Mouse (Mus musculus) stomach, embryonic 16.5 days (tissue): ENCODE results near the gene Polh. TPM values are rescaled to one million over a fixed set of nuclear protein-coding genes. Genes with fewer than 3 reads are reported as not detected.

Experiments used
- ATAC-seq: fragments of 200-750 bp; cut with Nextera tagmentation; 2 replicates; pipeline ENCODE4 v1.8.0; 2017; ENCODE audit warnings: moderate number of reproducible peaks, moderate TSS enrichment; ENCODE audit not compliant: insufficient read depth, low FRiP score
- H3K27ac ChIP-seq: fragments of 300-500 bp; sonication (generic); 2 replicates; pipeline ENCODE4 v1.5.1; 2014; ENCODE audit warnings: low read length
- H3K27me3 ChIP-seq: fragments of 300-500 bp; sonication (generic); 2 replicates; pipeline ENCODE4 v1.6.1; 2014; ENCODE audit warnings: low read length, control low read depth, mixed read lengths; ENCODE audit not compliant: control insufficient read depth, insufficient read depth
- H3K36me3 ChIP-seq: fragments of 300-500 bp; sonication (generic); 2 replicates; pipeline ENCODE4 v1.6.1; 2014; ENCODE audit warnings: low read length; ENCODE audit not compliant: control insufficient read depth, insufficient read depth
- H3K4me1 ChIP-seq: fragments of 300-500 bp; sonication (generic); 2 replicates; pipeline ENCODE4 v1.6.1; 2014; ENCODE audit warnings: low read length, control low read depth, mixed read lengths; ENCODE audit not compliant: control insufficient read depth, insufficient read depth
- H3K4me2 ChIP-seq: fragments of 300-500 bp; sonication (generic); 2 replicates; pipeline ENCODE4 v1.6.1; 2014; ENCODE audit warnings: low read depth, low read length, mixed read lengths
- H3K4me3 ChIP-seq: fragments of 300-500 bp; sonication (generic); replicated peaks from 2 replicates; pipeline ENCODE4 v1.5.1; 2014; ENCODE audit warnings: mild to moderate bottlenecking, low read length
- H3K9ac ChIP-seq: fragments of 300-500 bp; sonication (generic); 2 replicates; pipeline ENCODE4 v1.6.1; 2014; ENCODE audit warnings: low read length
- H3K9me3 ChIP-seq: fragments of 300-500 bp; sonication (generic); replicated peaks from 2 replicates; pipeline ENCODE4 v1.6.1; 2016; ENCODE audit warnings: low read length, control low read depth; ENCODE audit not compliant: control insufficient read depth
- WGBS: fragments of 180-500 bp; shearing (Covaris S2); extraction: QIAGEN DNeasy Blood & Tissue Kit; methylation state at CpG from one replicate; pipeline ENCODE4 v1.1.7; 2014; 5-methylcytosine and 5-hydroxymethylcytosine counted together
- polyA plus RNA-seq: library from polyadenylated mRNA; unstranded; fragments of >200 nt; fragmentation: Nextera tagmentation; extraction: Ambion mirVana; gene quantifications from 2 replicates; pipeline ENCODE4 v1.2.1, GENCODE M21; 2015

Gene Polh
- polyA plus RNA-seq, 1 experiment from 2014 or later, result 14.9 TPM

DNA sequence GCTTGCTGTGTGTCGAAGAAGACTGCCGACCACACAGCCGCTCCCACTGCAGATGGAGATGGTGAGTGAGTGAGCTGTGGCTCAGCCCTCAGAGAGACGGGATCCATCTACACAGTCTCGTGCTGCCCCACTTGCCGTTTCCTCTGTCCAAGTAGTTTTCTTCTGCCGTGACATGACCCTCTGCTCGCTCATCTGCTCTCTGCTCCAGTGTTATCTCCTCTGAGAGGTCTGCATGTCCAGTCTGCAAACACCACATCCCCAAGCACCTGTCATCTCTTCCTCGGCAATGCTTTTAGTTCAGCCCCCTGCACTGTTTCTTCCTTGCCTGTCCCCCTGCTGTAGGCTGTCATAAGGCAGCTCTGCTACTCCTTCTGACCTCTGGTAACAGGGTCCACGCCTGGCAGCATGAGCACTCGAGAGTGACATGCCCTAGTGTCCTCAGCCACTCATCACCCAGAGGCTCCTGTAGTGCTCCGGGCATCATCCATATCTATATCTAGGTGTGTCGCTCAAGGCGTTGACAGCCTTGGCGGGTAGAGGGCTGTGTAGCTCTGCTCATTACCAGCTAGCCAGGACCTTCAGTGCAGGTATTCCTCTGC lies 37.2 kb upstream of the Polh start:
- 91% methylated on average over 15 of the region's 15 CpGs for WGBS
- H3K4me2 ChIP-seq, result no peak overlapping the region
- no peaks in the 10 kb centered on the region for H3K9me3 ChIP-seq
- no peaks in the 10 kb centered on the region for H3K27me3 ChIP-seq
- no peaks in the 10 kb centered on the region for H3K4me1 ChIP-seq
- no peak overlapping the region for H3K4me3 ChIP-seq
- H3K27ac ChIP-seq, result no peak overlapping the region
- no peak overlapping the region for H3K9ac ChIP-seq
- no peak for ATAC-seq
- H3K36me3 ChIP-seq, result peaks cover 29% of the 10 kb centered on the region

DNA sequence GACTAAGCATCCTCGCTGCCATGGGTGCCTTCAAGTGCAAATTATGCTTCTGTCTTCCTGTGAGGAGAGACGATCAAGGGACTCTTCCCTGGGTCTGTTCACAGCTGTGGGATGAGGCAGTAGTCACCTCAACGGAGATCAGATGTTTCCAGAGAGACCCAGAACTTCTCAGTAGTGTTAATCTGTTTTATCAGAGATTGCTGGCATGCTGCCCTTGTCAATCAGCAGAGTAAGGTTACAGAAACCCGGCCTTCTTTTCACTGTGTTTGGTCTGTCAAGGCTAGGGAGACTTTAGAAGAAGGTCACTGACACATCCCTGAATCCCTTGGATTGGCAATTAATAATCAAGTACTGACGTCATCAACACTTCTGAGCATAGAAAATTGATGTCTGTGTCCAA lies 35.0 kb upstream of the Polh start:
- H3K27ac ChIP-seq, result no peak overlapping the region
- no peaks in the 10 kb centered on the region for H3K4me1 ChIP-seq
- no peak for ATAC-seq
- no peak overlapping the region for H3K4me2 ChIP-seq
- no peaks in the 10 kb centered on the region for H3K27me3 ChIP-seq
- peaks cover 15% of the 10 kb centered on the region for H3K36me3 ChIP-seq
- H3K4me3 ChIP-seq, result no peak overlapping the region
- H3K9me3 ChIP-seq, result no peaks in the 10 kb centered on the region
- WGBS, result 79% methylated on average over 5 of the region's 5 CpGs
- no peak overlapping the region for H3K9ac ChIP-seq

DNA sequence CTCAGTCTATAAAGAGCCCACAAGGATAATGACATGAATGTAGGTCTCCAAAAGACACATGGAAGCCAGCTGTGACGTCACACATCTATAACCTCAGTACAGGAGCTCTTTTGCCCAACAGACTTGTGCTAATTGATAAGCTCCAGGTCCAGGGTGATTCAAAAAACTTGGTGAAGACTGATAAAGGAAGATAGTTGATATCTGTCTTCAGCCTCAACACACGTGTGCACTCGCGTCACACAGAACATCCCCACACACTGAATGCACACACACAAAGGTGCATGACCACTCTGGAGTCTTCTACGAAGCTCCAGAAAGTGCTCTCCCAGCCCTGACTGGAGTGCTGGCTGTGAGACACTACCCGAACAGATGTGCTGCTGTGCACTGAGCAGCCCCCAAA lies 34.6 kb upstream of the Polh start:
- Histone ChIP-seq H3K4me2 (no peak overlapping the region), H3K4me1 (no peaks in the 10 kb centered on the region), H3K27ac (no peak overlapping the region), H3K36me3 (peaks cover 12% of the 10 kb centered on the region), H3K27me3 (no peaks in the 10 kb centered on the region), H3K9ac (no peak overlapping the region), H3K9me3 (no peaks in the 10 kb centered on the region), H3K4me3 (no peak overlapping the region)
- ATAC-seq, result no peak
- 88% methylated on average over 6 of the region's 6 CpGs for WGBS

DNA sequence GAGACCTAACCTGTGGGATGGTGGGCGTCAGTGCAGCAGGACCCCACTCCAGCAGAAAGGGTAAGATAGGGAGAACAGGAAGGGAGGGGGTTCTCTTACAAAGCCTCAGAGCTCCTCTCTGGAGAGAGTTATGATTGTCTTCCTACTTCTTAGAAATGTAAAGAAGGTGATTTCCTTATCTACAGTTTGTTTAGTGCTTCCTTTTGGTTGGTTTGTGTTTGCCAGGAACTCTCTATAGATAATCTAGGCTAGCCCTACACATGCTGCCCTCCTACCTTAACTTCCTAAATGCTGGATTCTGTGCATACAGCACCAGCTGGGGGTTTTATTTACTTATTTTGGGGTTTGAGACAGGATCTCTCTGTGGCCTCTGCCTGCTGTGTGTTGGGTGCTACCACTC lies 33.6 kb upstream of the Polh start:
- Histone ChIP-seq H3K9me3 (no peaks in the 10 kb centered on the region), H3K4me1 (no peaks in the 10 kb centered on the region), H3K27me3 (no peaks in the 10 kb centered on the region), H3K4me2 (no peak overlapping the region), H3K4me3 (no peak overlapping the region), H3K9ac (no peak overlapping the region), H3K36me3 (peaks cover 12% of the 10 kb centered on the region), H3K27ac (no peak overlapping the region)
- WGBS, result 72% methylated on average over 1 of the region's 1 CpGs
- ATAC-seq, result no peak

DNA sequence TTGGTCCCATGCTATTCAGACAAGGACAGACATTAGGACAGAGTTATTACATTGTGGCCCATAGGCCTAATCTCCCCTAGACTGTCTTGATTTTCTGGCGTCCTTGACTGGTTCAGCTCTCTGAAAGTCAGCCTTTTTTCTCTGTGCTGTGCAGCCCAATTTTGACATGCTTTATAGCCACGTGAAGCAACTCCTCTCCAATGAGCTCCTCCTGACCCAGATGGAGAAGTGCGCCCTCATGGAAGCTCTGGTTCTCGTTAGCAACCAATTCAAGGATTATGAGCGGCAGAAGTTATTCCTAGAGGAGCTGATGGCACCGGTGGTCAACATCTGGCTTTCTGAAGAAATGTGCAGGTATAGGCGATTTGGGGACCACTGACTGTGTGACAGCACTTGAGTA lies 25.1 kb upstream of the Polh start:
- Histone ChIP-seq H3K4me1 (no peaks in the 10 kb centered on the region), H3K4me2 (no peak overlapping the region), H3K9ac (no peak overlapping the region), H3K4me3 (no peak overlapping the region), H3K27me3 (no peaks in the 10 kb centered on the region), H3K27ac (no peak overlapping the region), H3K9me3 (no peaks in the 10 kb centered on the region), H3K36me3 (peaks cover 22% of the 10 kb centered on the region)
- no peak for ATAC-seq
- WGBS, result 90% methylated on average over 7 of the region's 7 CpGs

DNA sequence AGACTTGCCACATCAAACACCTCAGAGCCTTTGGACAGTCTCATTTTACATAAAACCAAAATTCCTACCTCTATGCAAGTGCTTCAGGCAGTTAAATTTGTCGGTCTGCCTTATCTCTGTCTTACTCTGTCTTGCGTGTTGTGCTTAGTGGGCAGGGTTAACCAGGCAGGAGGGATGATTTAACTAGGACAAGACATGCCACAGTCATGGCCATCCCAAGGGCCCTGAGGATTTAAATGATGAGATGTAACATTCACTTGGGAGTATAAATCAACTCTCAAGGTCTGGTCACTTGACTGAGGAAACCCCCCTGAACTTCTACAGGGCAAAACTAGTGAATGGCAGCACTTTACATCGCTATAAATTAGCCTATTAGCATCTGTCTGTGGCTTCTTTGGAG lies 19.2 kb upstream of the Polh start:
- Histone ChIP-seq H3K27me3 (no peaks in the 10 kb centered on the region), H3K4me3 (no peak overlapping the region), H3K9me3 (no peaks in the 10 kb centered on the region), H3K4me2 (no peak overlapping the region), H3K27ac (no peak overlapping the region), H3K4me1 (no peaks in the 10 kb centered on the region), H3K9ac (no peak overlapping the region), H3K36me3 (peaks cover 19% of the 10 kb centered on the region; the same call in 1 of the 2 replicates)
- no peak for ATAC-seq
- WGBS, result 91% methylated on average over 3 of the region's 3 CpGs

DNA sequence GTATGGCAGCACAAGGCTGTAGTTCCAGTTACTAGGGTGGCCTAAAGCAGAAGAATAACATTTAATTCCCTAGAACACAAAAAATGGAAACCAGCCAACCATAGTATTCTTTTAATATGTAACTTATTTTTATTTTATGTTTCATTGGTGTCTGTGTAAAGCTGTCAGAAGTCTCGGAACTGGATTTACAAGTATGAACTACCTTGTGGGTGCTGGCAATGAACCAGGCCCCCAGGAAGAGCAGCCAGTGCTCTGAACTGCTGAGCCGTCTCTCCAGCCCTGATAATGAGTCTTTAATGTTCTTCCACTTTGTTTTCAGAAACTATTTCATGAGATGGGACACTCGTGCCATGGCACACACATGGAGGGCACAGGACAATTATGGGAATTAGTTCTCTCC lies 8.1 kb upstream of the Polh start:
- no peak for ATAC-seq
- Histone ChIP-seq H3K9me3 (no peaks in the 10 kb centered on the region), H3K36me3 (peaks cover 17% of the 10 kb centered on the region), H3K4me3 (no peak overlapping the region), H3K4me1 (no peaks in the 10 kb centered on the region), H3K27ac (no peak overlapping the region), H3K4me2 (no peak overlapping the region), H3K27me3 (no peaks in the 10 kb centered on the region), H3K9ac (no peak overlapping the region)
- 88% methylated on average over 3 of the region's 3 CpGs for WGBS

DNA sequence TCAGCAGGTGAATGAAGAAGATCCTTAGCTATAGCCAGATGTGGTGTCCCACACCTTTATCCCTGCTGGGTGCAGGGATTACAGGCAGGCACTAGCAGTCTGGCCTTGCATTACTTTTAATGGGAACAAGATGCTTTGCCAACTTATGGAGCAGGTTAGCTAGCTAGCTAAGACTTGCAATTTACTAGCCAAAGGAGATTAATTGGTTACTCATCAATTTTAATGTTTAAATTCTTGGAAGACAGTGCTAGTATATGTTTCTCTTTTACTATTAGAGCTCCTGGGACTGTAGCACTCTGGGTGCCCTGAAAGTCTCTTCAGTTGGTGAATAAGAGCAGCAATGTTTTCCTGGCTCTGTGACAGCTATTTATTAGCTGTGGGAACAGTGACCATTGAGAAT lies 4.2 kb upstream of the Polh start:
- peaks cover 11% of the 10 kb centered on the region for H3K4me1 ChIP-seq
- no peak for ATAC-seq
- H3K27ac ChIP-seq, result no peak overlapping the region
- H3K9ac ChIP-seq, result no peak overlapping the region
- H3K9me3 ChIP-seq, result no peaks in the 10 kb centered on the region
- no peaks in the 10 kb centered on the region for H3K27me3 ChIP-seq
- H3K4me3 ChIP-seq, result no peak overlapping the region
- no peak overlapping the region for H3K4me2 ChIP-seq
- peaks cover 13% of the 10 kb centered on the region for H3K36me3 ChIP-seq

DNA sequence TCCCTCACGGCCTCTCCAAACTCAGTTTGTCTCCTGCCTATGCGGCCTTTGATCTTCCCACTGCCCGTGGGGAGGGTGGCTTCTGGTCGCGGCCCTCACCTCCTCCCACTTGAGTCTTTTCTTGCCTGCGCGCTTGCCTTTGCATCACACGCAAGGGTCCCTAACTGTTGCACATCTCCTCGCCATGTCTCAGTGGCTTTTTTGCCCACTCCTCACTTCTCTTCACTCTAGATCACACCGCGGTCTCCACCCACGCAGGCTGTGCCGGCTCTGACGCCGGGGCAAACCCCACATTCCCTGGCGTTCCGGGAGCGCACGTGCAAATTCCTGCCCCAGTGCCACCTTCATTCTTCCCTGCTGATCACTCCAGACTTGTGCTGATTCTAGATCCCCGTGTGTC lies 633 bp upstream of the Polh start:
- no peak; the same call in 1 of the 2 replicates for ATAC-seq
- H3K9me3 ChIP-seq, result no peaks in the 10 kb centered on the region
- under 1% methylated on average over 20 of the region's 20 CpGs for WGBS

More for the DNA sequence above, 633 bp upstream of the Polh start:
- Histone ChIP-seq H3K4me3 (peak overlapping the region; percentile 89), H3K27ac (peak overlapping the region; percentile 72), H3K4me1 (peaks cover 17% of the 10 kb centered on the region), H3K4me2 (peak overlapping the region; percentile 79), H3K9ac (peak overlapping the region; percentile 91), H3K27me3 (no peaks in the 10 kb centered on the region), H3K36me3 (peaks cover 6% of the 10 kb centered on the region)
